Mouse (Mus musculus): ENCODE data around the gene P4hb. TPM values are rescaled to one million over a fixed set of nuclear protein-coding genes. Genes with fewer than 3 reads are reported as not detected.

Gene P4hb
- polyA plus RNA-seq, 1 experiment, result 444 TPM

DNA sequence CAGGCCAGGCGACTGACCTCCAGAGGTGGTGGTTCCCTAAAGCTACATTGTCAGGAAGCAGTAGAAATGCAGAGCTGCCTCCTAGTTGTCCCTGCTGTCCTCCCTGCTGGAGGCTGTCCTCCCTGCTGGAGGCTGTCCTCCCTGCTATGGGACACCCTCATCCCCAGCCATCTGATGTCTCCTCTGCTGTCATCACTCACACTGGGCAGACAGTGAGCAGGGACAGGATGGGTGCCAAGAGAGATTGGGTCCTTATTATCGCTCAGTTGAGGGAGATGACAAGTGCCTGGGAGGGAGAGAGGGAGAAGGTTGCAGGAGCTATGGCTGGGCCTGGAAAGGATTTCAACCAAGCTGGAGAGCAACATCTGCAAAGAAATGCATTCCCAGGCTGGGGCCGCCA, 37.9 kb downstream of the P4hb start:
- Histone ChIP-seq H3K4me2 (ENCODE audit: low read depth) (no peak overlapping the region), H3ac (ENCODE audit: control insufficient read depth, insufficient read length) (no peak overlapping the region), H3K36me3 (ENCODE audit: control insufficient read depth, insufficient read depth) (no peaks in the 10 kb centered on the region), H3K4me3 (no peak overlapping the region), H3K79me2 (ENCODE audit: control insufficient read depth, insufficient read depth) (no peaks in the 10 kb centered on the region), H3K27me3 (ENCODE audit: control insufficient read depth, insufficient read depth, insufficient read length) (peaks cover 66% of the 10 kb centered on the region)
- no peak for TF ChIP-seq MYOG (IDR thresholded peaks at IDR 0.05; ENCODE audit: control insufficient read depth in 1 of 3, insufficient read depth in 1 of 3, insufficient read length in 2 of 3, low read depth in 2 of 3)
- no peak for TF ChIP-seq REST (IDR thresholded peaks at IDR 0.05; ENCODE audit: insufficient read depth, insufficient read length)
- no peak for TF ChIP-seq TCF3 (IDR thresholded peaks at IDR 0.05; ENCODE audit: insufficient read length, low read depth)
- TF ChIP-seq POLR2A (IDR thresholded peaks at IDR 0.05; ENCODE audit: insufficient read length, low read depth), result no peak
- TF ChIP-seq MAX (IDR thresholded peaks at IDR 0.05; ENCODE audit: low read depth), result no peak
- TF ChIP-seq CEBPB (IDR thresholded peaks at IDR 0.05; ENCODE audit: insufficient read depth, poor library complexity, severe bottlenecking), result no peak
- TF ChIP-seq POLR2AphosphoS2 (IDR thresholded peaks at IDR 0.05; ENCODE audit: insufficient read length, low read depth), result no peak
- no peak for TF ChIP-seq MYOD1 (IDR thresholded peaks at IDR 0.05; ENCODE audit: control insufficient read depth in 1 of 3, insufficient read length in 2 of 3, low read depth in 2 of 3)
- no peak for TF ChIP-seq TCF12 (IDR thresholded peaks at IDR 0.05; ENCODE audit: insufficient read depth, poor library complexity, severe bottlenecking)
- TF ChIP-seq E2F4 (IDR thresholded peaks at IDR 0.05; ENCODE audit: insufficient read depth), result no peak
- TF ChIP-seq USF1 (IDR thresholded peaks at IDR 0.05; ENCODE audit: low read depth), result no peak
- TF ChIP-seq SRF (IDR thresholded peaks at IDR 0.05; ENCODE audit: control insufficient read depth, insufficient read length, low read depth), result no peak

GRCm38 (mm10) chr11:120534093-120534492, 39.0 kb downstream of the P4hb start:
- no peak for TF ChIP-seq E2F4 (IDR thresholded peaks at IDR 0.05; ENCODE audit: insufficient read depth)
- no peak for TF ChIP-seq MYOG (IDR thresholded peaks at IDR 0.05; ENCODE audit: control insufficient read depth in 1 of 3, insufficient read depth in 1 of 3, insufficient read length in 2 of 3, low read depth in 2 of 3)
- no peak for TF ChIP-seq REST (IDR thresholded peaks at IDR 0.05; ENCODE audit: insufficient read depth, insufficient read length)
- no peak for TF ChIP-seq POLR2A (IDR thresholded peaks at IDR 0.05; ENCODE audit: insufficient read length, low read depth)
- TF ChIP-seq TCF3 (IDR thresholded peaks at IDR 0.05; ENCODE audit: insufficient read length, low read depth), result no peak
- no peak for TF ChIP-seq MAX (IDR thresholded peaks at IDR 0.05; ENCODE audit: low read depth)
- TF ChIP-seq MYOD1 (IDR thresholded peaks at IDR 0.05; ENCODE audit: control insufficient read depth in 1 of 3, insufficient read length in 2 of 3, low read depth in 2 of 3), result no peak
- no peak for TF ChIP-seq SRF (IDR thresholded peaks at IDR 0.05; ENCODE audit: control insufficient read depth, insufficient read length, low read depth)
- no peak for TF ChIP-seq POLR2AphosphoS2 (IDR thresholded peaks at IDR 0.05; ENCODE audit: insufficient read length, low read depth)
- no peak for TF ChIP-seq TCF12 (IDR thresholded peaks at IDR 0.05; ENCODE audit: insufficient read depth, poor library complexity, severe bottlenecking)
- TF ChIP-seq USF1 (IDR thresholded peaks at IDR 0.05; ENCODE audit: low read depth), result no peak
- TF ChIP-seq CEBPB (IDR thresholded peaks at IDR 0.05; ENCODE audit: insufficient read depth, poor library complexity, severe bottlenecking), result no peak
- H3K4me2 ChIP-seq (ENCODE audit: low read depth), result no peak overlapping the region
- no peaks in the 10 kb centered on the region for H3K79me2 ChIP-seq (ENCODE audit: control insufficient read depth, insufficient read depth)
- no peaks in the 10 kb centered on the region for H3K36me3 ChIP-seq (ENCODE audit: control insufficient read depth, insufficient read depth)
- peaks cover 76% of the 10 kb centered on the region for H3K27me3 ChIP-seq (ENCODE audit: control insufficient read depth, insufficient read depth, insufficient read length)
- H3ac ChIP-seq (ENCODE audit: control insufficient read depth, insufficient read length), result no peak overlapping the region
- no peak overlapping the region for H3K4me3 ChIP-seq

DNA sequence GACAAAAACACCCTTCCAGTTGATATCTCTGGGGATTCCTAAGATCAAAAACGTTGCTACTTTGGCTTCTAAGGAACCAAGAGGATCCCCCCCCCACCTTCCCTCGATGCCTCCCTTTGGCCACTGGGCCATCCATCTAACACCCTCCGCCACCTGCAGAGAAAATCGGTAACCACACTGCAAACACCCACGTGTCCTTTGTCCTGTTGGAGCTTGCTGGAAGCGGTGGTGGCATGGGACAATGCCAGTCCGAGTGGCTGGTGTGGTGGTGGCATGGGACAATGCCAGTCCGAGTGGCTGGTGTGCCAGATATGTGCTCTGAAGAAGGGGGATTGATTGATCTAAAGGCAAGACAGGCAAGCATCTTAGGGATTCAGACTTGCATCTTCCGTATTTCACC, 41.4 kb downstream of the P4hb start:
- no peak overlapping the region for H3K4me3 ChIP-seq
- TF ChIP-seq MAX (IDR thresholded peaks at IDR 0.05; ENCODE audit: low read depth), result no peak
- H3K4me2 ChIP-seq (ENCODE audit: low read depth), result no peak overlapping the region
- H3K36me3 ChIP-seq (ENCODE audit: control insufficient read depth, insufficient read depth), result no peaks in the 10 kb centered on the region
- no peaks in the 10 kb centered on the region for H3K79me2 ChIP-seq (ENCODE audit: control insufficient read depth, insufficient read depth)
- H3K27me3 ChIP-seq (ENCODE audit: control insufficient read depth, insufficient read depth, insufficient read length), result peaks cover 75% of the 10 kb centered on the region
- no peak overlapping the region for H3ac ChIP-seq (ENCODE audit: control insufficient read depth, insufficient read length)

- Histone ChIP-seq H3K79me2 (ENCODE audit: control insufficient read depth, insufficient read depth) (no peaks in the 10 kb centered on the region), H3K27me3 (ENCODE audit: control insufficient read depth, insufficient read depth, insufficient read length) (peaks cover 65% of the 10 kb centered on the region), H3ac (ENCODE audit: control insufficient read depth, insufficient read length) (no peak within 1 kb of the TSS), H3K36me3 (ENCODE audit: control insufficient read depth, insufficient read depth) (no peaks in the 10 kb centered on the region), H3K4me2 (ENCODE audit: low read depth) (no peak within 1 kb of the TSS), H3K4me3 (no peak within 1 kb of the TSS)
- TF ChIP-seq E2F4 (IDR thresholded peaks at IDR 0.05; ENCODE audit: insufficient read depth), result no peak
- no peak for TF ChIP-seq REST (IDR thresholded peaks at IDR 0.05; ENCODE audit: insufficient read depth, insufficient read length)
- TF ChIP-seq SRF (IDR thresholded peaks at IDR 0.05; ENCODE audit: control insufficient read depth, insufficient read length, low read depth), result no peak
- TF ChIP-seq TCF3 (IDR thresholded peaks at IDR 0.05; ENCODE audit: insufficient read length, low read depth), result no peak
- TF ChIP-seq TCF12 (IDR thresholded peaks at IDR 0.05; ENCODE audit: insufficient read depth, poor library complexity, severe bottlenecking), result no peak
- TF ChIP-seq MYOG (IDR thresholded peaks at IDR 0.05; ENCODE audit: control insufficient read depth in 1 of 3, insufficient read depth in 1 of 3, insufficient read length in 2 of 3, low read depth in 2 of 3), result no peak
- no peak for TF ChIP-seq USF1 (IDR thresholded peaks at IDR 0.05; ENCODE audit: low read depth)
- TF ChIP-seq MAX (IDR thresholded peaks at IDR 0.05; ENCODE audit: low read depth), result no peak
- no peak for TF ChIP-seq POLR2AphosphoS2 (IDR thresholded peaks at IDR 0.05; ENCODE audit: insufficient read length, low read depth)
- no peak for TF ChIP-seq CEBPB (IDR thresholded peaks at IDR 0.05; ENCODE audit: insufficient read depth, poor library complexity, severe bottlenecking)
- TF ChIP-seq POLR2A (IDR thresholded peaks at IDR 0.05; ENCODE audit: insufficient read length, low read depth), result no peak
- no peak for TF ChIP-seq MYOD1 (IDR thresholded peaks at IDR 0.05; ENCODE audit: control insufficient read depth in 1 of 3, insufficient read length in 2 of 3, low read depth in 2 of 3)
These were observed 42.7 kb downstream of the P4hb start, which contains the start of gene Gcgr for GRCm38 (mm10) chr11:120530085-120530964. Gcgr (plus strand) TSS chr11:120530699.
